Mouse (Mus musculus): ENCODE data around the gene Ak9.

DNA sequence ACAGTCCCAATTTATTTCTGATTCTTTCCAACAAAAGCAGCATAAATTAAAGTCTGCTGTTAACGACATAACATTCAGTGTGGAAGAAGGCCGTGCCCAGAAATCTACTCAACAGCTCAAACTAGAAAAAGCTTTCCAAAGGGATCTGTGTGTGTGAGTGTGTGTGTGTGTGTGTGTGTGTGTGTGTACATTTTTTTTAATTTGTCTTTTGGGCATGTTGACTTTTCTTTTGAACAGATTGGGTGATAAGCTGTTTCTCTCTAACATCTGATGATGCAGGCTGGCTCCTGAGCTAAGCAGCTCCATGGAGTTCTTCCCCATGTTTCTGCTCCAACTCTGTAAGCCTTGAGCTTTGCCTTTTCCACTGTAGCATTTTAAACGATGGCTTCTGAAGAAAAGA, 12.1 kb downstream of the Ak9 start:
- no peak for TF ChIP-seq TCF3 (IDR thresholded peaks at IDR 0.05; ENCODE audit: insufficient read length, low read depth)
- no peak for TF ChIP-seq POLR2A (IDR thresholded peaks at IDR 0.05; ENCODE audit: insufficient read length, low read depth)
- no peak for TF ChIP-seq POLR2AphosphoS2 (IDR thresholded peaks at IDR 0.05; ENCODE audit: insufficient read length, low read depth)
- TF ChIP-seq TCF12 (IDR thresholded peaks at IDR 0.05; ENCODE audit: insufficient read depth, poor library complexity, severe bottlenecking): no peak
- TF ChIP-seq E2F4 (IDR thresholded peaks at IDR 0.05; ENCODE audit: insufficient read depth): no peak
- TF ChIP-seq USF1 (IDR thresholded peaks at IDR 0.05; ENCODE audit: low read depth): no peak
- TF ChIP-seq MYOG (IDR thresholded peaks at IDR 0.05; ENCODE audit: control insufficient read depth in 1 of 3, insufficient read depth in 1 of 3, insufficient read length in 2 of 3, low read depth in 2 of 3): no peak
- TF ChIP-seq MAX (IDR thresholded peaks at IDR 0.05; ENCODE audit: low read depth): no peak
